Mouse (Mus musculus) kidney, adult 2 months (tissue): ENCODE data around the gene Cfap161.

Experiments
- CTCF ChIP-seq: fragments of 200-500 bp; conservative IDR thresholded peaks from 2 replicates; pipeline ENCODE4 v1.5.1; 2011; ENCODE audit warnings: low read depth, mild to moderate bottlenecking, control low read depth, low read length, moderate library complexity, mixed read lengths; ENCODE audit not compliant: insufficient read depth, insufficient read length
- POLR2A ChIP-seq: fragments of 200-500 bp; IDR thresholded peaks from one replicate; pipeline ENCODE4 v1.6.1; 2011; ENCODE audit warnings: low read depth, low read length, control low read depth

DNA sequence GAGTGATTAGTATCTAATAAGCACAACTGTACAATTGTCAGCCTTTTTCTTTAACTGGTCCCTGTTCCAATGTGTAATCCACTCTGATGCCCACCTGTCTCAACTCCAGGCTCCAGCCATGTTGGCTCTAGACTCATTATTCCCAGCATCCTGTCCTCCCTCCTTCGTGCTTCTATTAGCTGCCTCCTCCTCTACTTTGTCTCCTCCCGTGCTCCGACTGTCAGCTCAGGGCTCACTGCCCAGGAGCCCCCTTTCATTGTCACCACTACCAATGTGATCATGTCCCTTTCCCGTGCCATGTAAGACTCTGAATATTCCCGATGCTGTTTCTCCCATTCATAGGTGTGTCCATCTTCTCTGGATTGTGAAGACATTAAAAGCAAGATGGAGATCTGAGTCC lies 32.3 kb downstream of the Cfap161 start:
- TF ChIP-seq POLR2A (no peak), CTCF (no peak)
